Mouse (Mus musculus) olfactory bulb, adult 2 months (tissue): ENCODE data around the gene Cd163l1.

ENCODE experiments used
- CTCF ChIP-seq: fragments of 200-500 bp; IDR thresholded peaks from 2 replicates; pipeline ENCODE4 v1.5.1; 2012; ENCODE audit warnings: low read depth, mild to moderate bottlenecking, low read length, moderate library complexity; ENCODE audit not compliant: insufficient read depth
- POLR2A ChIP-seq: fragments of 200-500 bp; IDR thresholded peaks from 2 replicates; pipeline ENCODE4 v1.6.1; 2012; ENCODE audit warnings: mild to moderate bottlenecking, low read depth, low read length, moderate library complexity; ENCODE audit not compliant: insufficient read depth

GRCm38 (mm10) chr7:140192445-140192844, 25.6 kb upstream of the Cd163l1 start:
- TF ChIP-seq CTCF (no peak), POLR2A (no peak)
